Mouse (Mus musculus): Measurements from ENCODE around the gene Dhh. TPM values are rescaled to one million over a fixed set of nuclear protein-coding genes. Genes with fewer than 3 reads are reported as not detected.

Gene Dhh
- polyA plus RNA-seq (2017; shearing (Covaris generic)): not detected

GRCm38 (mm10) chr15:98897928-98898800 lies at the start of gene Dhh:
Dhh (minus strand) TSS chr15:98898540.

DNA sequence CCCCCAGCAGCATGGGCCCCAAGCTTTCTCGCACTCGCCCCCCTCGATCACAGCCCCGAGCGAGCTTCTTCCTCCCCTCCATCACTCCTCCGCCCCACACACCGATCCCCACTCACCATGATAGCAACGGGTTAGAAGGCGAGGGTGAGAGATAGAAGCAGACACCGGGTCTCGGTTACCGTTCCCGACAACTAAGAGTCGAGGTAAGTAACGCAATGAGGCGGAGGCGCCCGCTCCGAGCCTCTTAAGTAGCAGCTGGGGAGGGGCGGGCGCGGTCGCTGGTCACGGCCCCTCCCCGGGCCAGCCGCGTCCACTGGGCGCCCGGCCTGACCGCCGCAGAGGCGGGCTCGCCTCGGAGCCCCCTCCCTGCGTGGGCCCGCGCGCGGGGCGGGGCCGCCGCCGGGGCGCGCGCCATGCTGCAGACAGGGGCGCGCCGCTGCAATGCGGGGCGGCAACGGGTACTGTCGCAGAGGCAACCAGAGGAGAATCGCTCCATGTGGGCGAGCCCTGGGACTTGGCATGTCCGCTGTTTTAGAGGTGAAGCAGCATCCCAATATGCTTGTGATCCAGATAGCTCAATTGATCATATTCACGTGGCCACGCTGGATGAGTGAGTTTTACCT lies 36.0 kb upstream of the Dhh start, which contains the start of gene Tuba1b:
Gene Tuba1b (minus strand): TSS at position 349 of the 623 bp plus-strand sequence.

DNA sequence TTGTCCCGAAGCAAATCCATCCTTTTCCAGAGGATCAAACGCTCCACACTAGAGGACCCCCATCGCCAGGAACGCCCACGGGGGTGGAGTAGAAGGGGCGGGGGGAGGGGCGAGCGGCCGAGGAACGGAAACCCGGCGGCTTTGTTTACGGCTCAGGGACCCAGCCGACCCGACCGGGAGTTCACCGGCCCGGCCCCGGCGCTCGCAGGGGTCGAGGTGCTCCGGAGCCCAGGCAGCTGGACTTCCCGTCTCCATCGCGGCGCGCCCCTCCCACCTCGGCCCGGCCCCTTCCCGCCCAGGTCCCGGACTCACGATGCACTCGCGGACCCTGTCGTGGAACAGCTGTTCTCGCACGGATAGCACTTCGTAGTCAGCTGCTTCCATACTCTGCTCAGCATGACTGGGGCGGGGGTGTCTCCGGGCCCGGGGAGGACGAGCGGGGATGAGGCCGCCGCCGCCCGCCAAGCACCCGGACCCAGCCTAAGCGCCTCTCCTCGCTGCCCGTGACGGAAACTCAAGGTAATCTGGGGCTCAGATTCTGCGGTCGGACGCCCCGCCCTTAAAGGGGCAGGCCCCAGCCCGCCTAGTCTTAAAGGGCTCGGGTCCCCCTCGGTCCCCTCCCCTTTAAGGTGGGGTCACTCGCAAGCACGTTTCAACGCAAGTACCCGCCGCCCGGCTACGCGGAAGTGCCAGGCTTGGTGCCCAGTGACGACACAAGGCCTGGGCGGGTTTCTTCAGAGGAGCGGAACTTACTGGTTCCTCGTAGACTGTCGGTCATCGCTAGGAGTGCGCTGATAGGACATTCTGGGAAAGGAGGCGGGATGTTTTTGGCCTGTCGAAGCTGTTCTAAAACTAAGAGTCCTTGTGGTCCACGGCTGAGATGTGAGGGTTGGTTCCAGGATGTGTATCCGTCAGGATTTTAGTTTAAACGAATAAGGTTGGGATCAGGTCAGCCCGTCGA lies 19.5 kb upstream of the Dhh start, which contains the start of gene Lmbr1l:
Gene Lmbr1l (minus strand): TSS at position 694 of the 961 bp plus-strand sequence.

GRCm38 (mm10) chr15:98893940-98894745 lies 4.2 kb downstream of the Dhh start, which contains the start of gene Rhebl1:
Rhebl1 (minus strand) TSS chr15:98894540.

GRCm38 (mm10) chr15:98871070-98871915 lies 27.0 kb downstream of the Dhh start, which contains the start of gene Kmt2d:
Kmt2d (minus strand) TSS chr15:98871204.

Other genes with a start within 250 kb of the Dhh start
- gene Ddx23, start 235.6 kb downstream of the Dhh start, polyA plus RNA-seq (2017; shearing (Covaris generic)): 31.8 TPM
- 0.70 TPM for gene Rnd1, start 221.1 kb downstream of the Dhh start, polyA plus RNA-seq (2017; shearing (Covaris generic))
- gene Ccdc65, start 190.3 kb downstream of the Dhh start, polyA plus RNA-seq (2017; shearing (Covaris generic)): not detected
- 0.46 TPM for gene Fkbp11, start 170.3 kb downstream of the Dhh start, polyA plus RNA-seq (2017; shearing (Covaris generic))
- 61.2 TPM for gene Arf3, start 135.3 kb downstream of the Dhh start, polyA plus RNA-seq (2017; shearing (Covaris generic))
- gene Wnt10b, start 120.4 kb downstream of the Dhh start, polyA plus RNA-seq (2017; shearing (Covaris generic)): 0.23 TPM
- gene Wnt1, start 108.7 kb downstream of the Dhh start, polyA plus RNA-seq (2017; shearing (Covaris generic)): not detected
- gene Ddn, start 89.0 kb downstream of the Dhh start, polyA plus RNA-seq (2017; shearing (Covaris generic)): not detected
- gene Prkag1, start 67.0 kb downstream of the Dhh start, polyA plus RNA-seq (2017; shearing (Covaris generic)): 119 TPM
- 24.6 TPM for gene Kmt2d, start 27.3 kb downstream of the Dhh start, polyA plus RNA-seq (2017; shearing (Covaris generic))
- 14.2 TPM for gene Rhebl1, start 4.0 kb downstream of the Dhh start, polyA plus RNA-seq (2017; shearing (Covaris generic))
- 62.0 TPM for gene Lmbr1l, start 19.7 kb upstream of the Dhh start, polyA plus RNA-seq (2017; shearing (Covaris generic))
- gene Tuba1b, start 36.0 kb upstream of the Dhh start, polyA plus RNA-seq (2017; shearing (Covaris generic)): 562 TPM
- gene Gm49450, start 55.0 kb upstream of the Dhh start, polyA plus RNA-seq (2017; shearing (Covaris generic)): not detected
- 219 TPM for gene Tuba1a, start 55.2 kb upstream of the Dhh start, polyA plus RNA-seq (2017; shearing (Covaris generic))
- 67.9 TPM for gene Tuba1c, start 131.4 kb upstream of the Dhh start, polyA plus RNA-seq (2017; shearing (Covaris generic))
- not detected for gene Prph, start 156.6 kb upstream of the Dhh start, polyA plus RNA-seq (2017; shearing (Covaris generic))
- 1.7 TPM for gene Troap, start 176.0 kb upstream of the Dhh start, polyA plus RNA-seq (2017; shearing (Covaris generic))
- gene C1ql4, start 189.3 kb upstream of the Dhh start, polyA plus RNA-seq (2017; shearing (Covaris generic)): not detected
- gene Dnajc22, start 194.6 kb upstream of the Dhh start, polyA plus RNA-seq (2017; shearing (Covaris generic)): not detected
- 0.15 TPM for gene Spats2, start 227.4 kb upstream of the Dhh start, polyA plus RNA-seq (2017; shearing (Covaris generic))